Mouse (Mus musculus) liver, embryonic 14.5 days (tissue): ENCODE results near the gene Acot1.
"Not testable (repeated sequence)": the region's sequence is repeated elsewhere in the genome, so short reads cannot be mapped to it uniquely, and the experiment has no call there.

Source experiments
- CTCF ChIP-seq: IDR thresholded peaks from 2 replicates; pipeline ENCODE4 v1.5.1; 2016; ENCODE audit warnings: antibody characterized with exemption, low read depth, control low read depth
- EP300 ChIP-seq: IDR thresholded peaks from 2 replicates; pipeline ENCODE4 v1.6.1; 2016; ENCODE audit warnings: antibody characterized with exemption, low read depth

- TF ChIP-seq CTCF, EP300: not testable (repeated sequence)
These were observed 19.0 kb downstream of the Acot1 start for GRCm38 (mm10) chr12:84028328-84028727.
